Mouse (Mus musculus): ENCODE measurements around the gene Misp.

- TF ChIP-seq CTCF (IDR thresholded peaks at IDR 0.05) (no peak), EP300 (IDR thresholded peaks at IDR 0.05) (no peak)
Observed at GRCm38 (mm10) chr10:79859116-79859515, 38.3 kb downstream of the Misp start.
